Mouse (Mus musculus) heart, embryonic 14.5 days (tissue): Measurements from ENCODE around the gene Isy1. TPM values are rescaled to one million over a fixed set of nuclear protein-coding genes. Genes with fewer than 3 reads are reported as not detected.

ENCODE experiments used
- ATAC-seq: fragments of 200-750 bp; cut with Nextera tagmentation; 2 replicates; pipeline ENCODE4 v1.8.0; 2017; ENCODE audit warnings: low read depth, moderate TSS enrichment; ENCODE audit not compliant: insufficient number of reproducible peaks, insufficient read depth, low FRiP score
- H3K27ac ChIP-seq, 2 experiments: fragments of 200-500 bp in 1 of 2; fragments of 300-500 bp in 1 of 2; sonication (generic) in 1 of 2; replicated peaks in 1 of 2; 2 replicates each; pipeline ENCODE4 v1.5.1; 2012 to 2014; ENCODE audit warnings: low read depth in 2 of 2, low read length in 2 of 2, control low read depth in 1 of 2, mild to moderate bottlenecking in 1 of 2, mixed read lengths in 1 of 2; ENCODE audit not compliant: control insufficient read depth in 1 of 2, insufficient read depth in 1 of 2
- H3K27me3 ChIP-seq: fragments of 300-500 bp; sonication (generic); 2 replicates; pipeline ENCODE4 v1.6.1; 2014; ENCODE audit warnings: mild to moderate bottlenecking, low read length, control low read depth; ENCODE audit not compliant: control insufficient read depth, insufficient read depth
- H3K36me3 ChIP-seq: fragments of 300-500 bp; sonication (generic); 2 replicates; pipeline ENCODE4 v1.6.1; 2014; ENCODE audit warnings: mild to moderate bottlenecking, control low read depth, low read length, mixed read lengths; ENCODE audit not compliant: control insufficient read depth, insufficient read depth
- H3K4me1 ChIP-seq, 2 experiments: fragments of 200-500 bp in 1 of 2; fragments of 300-500 bp in 1 of 2; sonication (generic) in 1 of 2; 2 replicates each; pipeline ENCODE4 v1.6.1; 2012 to 2014; ENCODE audit warnings: low read length in 2 of 2, control low read depth in 1 of 2, mixed read lengths in 1 of 2; ENCODE audit not compliant: control insufficient read depth in 2 of 2, insufficient read depth in 2 of 2
- H3K4me2 ChIP-seq: fragments of 300-500 bp; sonication (generic); 2 replicates; pipeline ENCODE4 v1.6.1; 2014; ENCODE audit warnings: mild to moderate bottlenecking, low read length
- H3K4me3 ChIP-seq, 2 experiments: fragments of 200-500 bp in 1 of 2; fragments of 300-500 bp in 1 of 2; sonication (generic) in 1 of 2; 2 replicates each; pipeline ENCODE4 v1.5.1; 2012 to 2014; ENCODE audit warnings: low read length in 2 of 2, mild to moderate bottlenecking in 2 of 2, control low read depth in 1 of 2, low read depth in 1 of 2, moderate library complexity in 1 of 2; ENCODE audit not compliant: control insufficient read depth in 1 of 2, insufficient read depth in 1 of 2
- H3K9ac ChIP-seq: fragments of 300-500 bp; sonication (generic); 2 replicates; pipeline ENCODE4 v1.6.1; 2014; ENCODE audit warnings: mild to moderate bottlenecking, low read length
- H3K9me3 ChIP-seq: fragments of 300-500 bp; sonication (generic); 2 replicates; pipeline ENCODE4 v1.6.1; 2016; ENCODE audit warnings: low read length, control low read depth; ENCODE audit not compliant: control insufficient read depth
- WGBS: fragments of 180-500 bp; shearing (Covaris S2); extraction: QIAGEN DNeasy Blood & Tissue Kit; methylation state at CpG from one replicate; pipeline ENCODE4 v1.1.7; 2014; 5-methylcytosine and 5-hydroxymethylcytosine counted together
- polyA plus RNA-seq: library from polyadenylated mRNA; unstranded; fragments of >200 nt; fragmentation: Nextera tagmentation; extraction: Ambion mirVana; gene quantifications from 2 replicates; pipeline ENCODE4 v1.2.1, GENCODE M21; 2014

Isy1 gene
- polyA plus RNA-seq, 1 experiment from 2014 or later, result 16.5 TPM

GRCm38 (mm10) chr6:87787108-87787890, 51.3 kb downstream of the Isy1 start:
- 75% methylated on average over 6 of the region's 6 CpGs for WGBS
- H3K4me1 ChIP-seq, result peaks cover 18 to 26% of the 10 kb centered on the region in 2 experiments
- no peak overlapping the region for H3K9ac ChIP-seq
- H3K27ac ChIP-seq, result no peak overlapping the region
- no peak overlapping the region for H3K4me2 ChIP-seq
- no peak for ATAC-seq
- H3K36me3 ChIP-seq, result peaks cover 7% of the 10 kb centered on the region
- H3K9me3 ChIP-seq, result no peaks in the 10 kb centered on the region
- no peaks in the 10 kb centered on the region for H3K27me3 ChIP-seq
- no peak overlapping the region for H3K4me3 ChIP-seq

GRCm38 (mm10) chr6:87786621-87787020, 52.0 kb downstream of the Isy1 start:
- H3K36me3 ChIP-seq, result no peaks in the 10 kb centered on the region
- no peak for ATAC-seq
- H3K9me3 ChIP-seq, result no peaks in the 10 kb centered on the region
- 82% methylated on average over 5 of the region's 5 CpGs for WGBS
- no peaks in the 10 kb centered on the region for H3K27me3 ChIP-seq
- H3K4me2 ChIP-seq, result no peak overlapping the region
- H3K9ac ChIP-seq, result no peak overlapping the region
- no peak overlapping the region for H3K4me3 ChIP-seq
- no peak overlapping the region for H3K27ac ChIP-seq
- H3K4me1 ChIP-seq, result peaks cover 18 to 26% of the 10 kb centered on the region in 2 experiments

DNA sequence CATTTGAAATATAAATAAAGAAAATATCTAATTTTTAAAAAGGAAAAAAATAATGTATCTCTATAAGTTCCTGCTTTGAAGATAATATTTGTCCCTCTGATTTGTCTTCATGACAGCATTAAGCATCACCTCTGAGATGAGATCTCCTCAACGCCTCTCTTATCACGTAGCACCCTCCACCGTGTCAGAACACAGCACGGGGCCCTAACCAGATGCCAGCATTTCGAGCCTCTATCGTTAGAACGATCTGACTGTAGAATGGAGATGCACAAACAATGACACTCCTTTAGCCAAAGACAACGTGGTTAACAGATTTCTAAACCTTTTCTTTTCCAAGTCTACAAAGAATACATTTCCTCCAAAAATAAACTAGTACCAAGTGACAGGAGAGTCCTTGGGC, 54.6 kb downstream of the Isy1 start:
- H3K27ac ChIP-seq, result no peak overlapping the region
- no peaks in the 10 kb centered on the region for H3K9me3 ChIP-seq
- no peak overlapping the region for H3K4me2 ChIP-seq
- no peak overlapping the region for H3K4me3 ChIP-seq
- H3K9ac ChIP-seq, result no peak overlapping the region
- H3K4me1 ChIP-seq, result peaks cover 5 to 9% of the 10 kb centered on the region in 2 experiments; a peak in 3 of 4 replicates
- H3K27me3 ChIP-seq, result no peaks in the 10 kb centered on the region
- WGBS, result 45% methylated on average over 8 of the region's 8 CpGs
- no peaks in the 10 kb centered on the region for H3K36me3 ChIP-seq
- no peak for ATAC-seq

DNA sequence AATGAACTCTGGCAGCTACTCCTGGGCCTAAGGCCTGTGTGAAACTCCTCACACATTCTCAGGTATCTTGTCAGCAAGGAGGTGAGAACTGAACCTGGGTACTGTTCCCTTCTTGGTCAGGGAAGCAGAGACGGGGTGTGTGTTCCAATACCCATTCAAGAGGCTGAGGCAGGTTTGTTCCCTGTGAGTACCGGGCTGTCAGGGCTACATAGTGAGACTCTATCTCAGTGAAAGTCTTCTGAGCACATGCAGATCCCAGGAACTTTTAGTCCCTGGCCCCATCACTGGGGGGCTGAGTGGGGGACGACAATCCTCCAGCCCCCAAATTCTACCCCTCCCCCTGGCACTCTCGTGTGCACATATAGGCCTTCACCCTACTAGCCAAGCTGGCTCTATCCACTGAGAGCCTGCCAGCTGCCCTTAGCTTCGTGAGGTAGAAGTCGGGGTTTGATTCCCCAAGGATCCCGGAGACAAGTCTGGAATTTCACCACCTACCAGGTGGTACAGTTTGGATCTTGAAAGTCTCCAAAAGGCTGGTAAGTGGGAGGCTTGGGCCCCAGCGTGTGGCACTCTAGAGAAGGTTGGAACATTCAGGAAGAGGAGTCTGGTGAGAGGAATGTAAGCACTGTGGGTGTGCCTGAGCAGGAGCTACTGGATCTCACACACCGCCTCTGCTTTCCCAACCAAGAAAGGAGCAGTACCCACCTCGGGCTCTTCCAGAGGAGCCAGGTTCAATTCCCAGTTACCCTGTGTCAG, 57.9 kb downstream of the Isy1 start:
- WGBS, result 81% methylated on average over 10 of the region's 10 CpGs
- Histone ChIP-seq H3K9me3 (no peaks in the 10 kb centered on the region), H3K4me2 (no peak overlapping the region)

DNA sequence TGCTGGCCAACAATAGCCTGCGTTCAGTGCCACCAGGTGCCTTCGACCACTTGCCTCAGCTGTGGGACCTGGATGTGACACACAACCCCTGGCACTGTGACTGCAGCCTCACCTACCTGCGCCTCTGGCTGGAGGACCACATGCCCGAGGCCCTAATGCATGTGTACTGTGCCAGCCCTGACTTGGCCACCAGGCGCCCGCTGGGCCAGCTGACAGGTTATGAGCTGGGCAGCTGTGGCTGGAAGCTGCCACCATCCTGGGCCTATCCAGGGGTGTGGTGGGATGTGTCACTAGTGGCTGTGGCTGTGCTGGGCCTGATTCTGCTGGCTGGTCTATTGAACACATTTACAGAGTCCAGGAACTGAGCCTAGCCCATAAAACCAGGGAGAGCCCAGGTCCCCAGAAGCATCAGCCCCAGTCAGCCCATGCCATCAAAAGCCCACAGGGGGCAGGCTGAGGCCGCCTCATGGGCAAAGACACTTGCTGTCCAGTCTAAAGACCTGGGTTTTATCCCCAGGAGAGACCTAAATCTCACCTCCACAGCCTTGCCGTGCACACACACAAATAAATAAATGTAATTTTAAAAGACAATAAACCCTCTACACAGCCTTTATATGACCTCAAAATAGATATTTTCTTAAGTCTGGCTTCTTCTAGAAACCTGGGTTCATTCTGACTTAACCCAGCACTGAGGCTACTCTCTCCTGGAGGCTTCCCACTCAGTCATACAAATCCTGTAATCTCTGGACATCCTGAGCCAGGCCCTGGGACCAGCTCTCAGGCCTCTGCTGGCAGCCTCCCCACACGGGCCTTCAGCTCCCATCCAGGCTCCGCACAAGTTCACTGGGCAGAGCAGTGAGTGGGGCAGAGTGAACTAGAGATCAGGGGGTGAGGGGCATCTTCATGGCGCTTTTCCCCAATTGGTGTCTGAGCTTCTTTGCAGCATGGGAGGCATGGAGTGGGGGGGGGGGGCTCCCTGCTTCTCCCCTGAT, 59.1 kb downstream of the Isy1 start:
- no peak overlapping the region for H3K4me2 ChIP-seq
- ATAC-seq, result no peak
- H3K4me3 ChIP-seq, result no peak overlapping the region
- no peak overlapping the region for H3K9ac ChIP-seq
- no peaks in the 10 kb centered on the region for H3K36me3 ChIP-seq
- peaks cover 13 to 14% of the 10 kb centered on the region in 2 experiments for H3K4me1 ChIP-seq
- peaks cover 6% of the 10 kb centered on the region; the same call in 1 of the 2 replicates for H3K27me3 ChIP-seq
- 84% methylated on average over 11 of the region's 11 CpGs for WGBS
- no peak overlapping the region for H3K27ac ChIP-seq
- H3K9me3 ChIP-seq, result no peaks in the 10 kb centered on the region

More for the DNA sequence above, 57.9 kb downstream of the Isy1 start:
- H3K36me3 ChIP-seq, result no peaks in the 10 kb centered on the region
- peaks cover 6% of the 10 kb centered on the region; the same call in 1 of the 2 replicates for H3K27me3 ChIP-seq
- peaks cover 13 to 14% of the 10 kb centered on the region in 2 experiments for H3K4me1 ChIP-seq
- no peak overlapping the region for H3K27ac ChIP-seq
- H3K4me3 ChIP-seq, result no peak overlapping the region
- no peak overlapping the region for H3K9ac ChIP-seq
- no peak for ATAC-seq

DNA sequence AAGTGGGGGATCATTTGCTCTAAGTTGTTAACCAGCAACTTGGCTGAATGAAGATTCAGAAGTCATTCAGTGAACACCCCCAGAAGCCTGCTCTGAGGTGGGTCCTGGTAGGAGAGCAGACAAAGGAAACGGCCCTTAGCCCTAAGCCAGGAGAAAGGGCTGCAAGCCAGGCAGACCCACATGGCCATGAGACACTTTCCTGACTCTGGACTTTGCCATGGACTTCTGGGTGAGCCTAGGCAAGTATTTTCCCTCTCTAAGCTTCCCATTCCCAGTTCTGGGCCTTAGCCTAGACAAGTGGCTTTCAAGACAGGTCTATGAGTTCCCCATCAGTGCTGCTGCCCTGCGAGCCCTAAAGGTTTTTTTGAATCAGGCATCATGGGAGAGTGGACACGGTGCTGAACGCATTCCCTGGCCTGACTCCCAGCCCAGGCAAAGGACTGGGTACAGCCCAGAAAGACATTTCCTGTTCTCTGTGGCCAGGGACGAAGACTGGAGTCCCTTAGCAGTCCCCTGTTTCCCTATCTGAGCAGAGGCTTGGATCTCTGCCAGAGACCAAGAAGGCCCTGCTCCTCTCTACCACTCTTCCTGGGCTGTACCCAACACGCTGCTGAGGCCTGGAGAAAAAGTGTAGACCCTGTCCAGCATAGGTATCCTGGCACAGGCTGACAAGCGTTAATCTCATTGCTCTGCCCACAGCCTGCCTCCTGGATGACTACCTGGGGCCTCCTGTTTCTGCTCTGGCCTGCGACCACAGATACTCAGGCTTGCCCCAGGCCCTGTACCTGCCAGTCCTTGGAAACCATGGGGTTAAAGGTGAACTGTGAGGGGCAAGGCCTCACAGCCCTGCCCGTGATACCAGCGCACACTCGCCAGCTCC, 60.1 kb downstream of the Isy1 start:
- no peaks in the 10 kb centered on the region for H3K9me3 ChIP-seq
- WGBS, result 45% methylated on average over 11 of the region's 11 CpGs
- ATAC-seq, result 0 out of 2 replicates have a peak, but pooled peaks have one; percentile 57
- no peak overlapping the region for H3K4me2 ChIP-seq
- H3K27ac ChIP-seq, result 0 out of 4 replicates have a peak overlapping the region, but pooled peaks of 1 of the 2 experiments have one; percentile 24
- H3K27me3 ChIP-seq, result peaks cover 6% of the 10 kb centered on the region; the same call in 1 of the 2 replicates
- H3K4me1 ChIP-seq, result peaks cover 13 to 14% of the 10 kb centered on the region in 2 experiments
- no peak overlapping the region for H3K9ac ChIP-seq
- no peak overlapping the region for H3K4me3 ChIP-seq
- no peaks in the 10 kb centered on the region for H3K36me3 ChIP-seq
